Mouse (Mus musculus) embryonic fibroblast, embryonic 13.5 days (primary cell): ENCODE data around the gene Slco1a6.

Experiments
- CTCF ChIP-seq: IDR thresholded peaks from 2 replicates; pipeline ENCODE4 v1.5.1; 2011; ENCODE audit warnings: mild to moderate bottlenecking, control low read depth, low read length, moderate library complexity, borderline replicate concordance; ENCODE audit not compliant: insufficient read depth
- POLR2A ChIP-seq: IDR thresholded peaks from 2 replicates; pipeline ENCODE4 v1.6.1; 2011; ENCODE audit warnings: low read depth, mild to moderate bottlenecking, control low read depth, low read length, moderate library complexity

DNA sequence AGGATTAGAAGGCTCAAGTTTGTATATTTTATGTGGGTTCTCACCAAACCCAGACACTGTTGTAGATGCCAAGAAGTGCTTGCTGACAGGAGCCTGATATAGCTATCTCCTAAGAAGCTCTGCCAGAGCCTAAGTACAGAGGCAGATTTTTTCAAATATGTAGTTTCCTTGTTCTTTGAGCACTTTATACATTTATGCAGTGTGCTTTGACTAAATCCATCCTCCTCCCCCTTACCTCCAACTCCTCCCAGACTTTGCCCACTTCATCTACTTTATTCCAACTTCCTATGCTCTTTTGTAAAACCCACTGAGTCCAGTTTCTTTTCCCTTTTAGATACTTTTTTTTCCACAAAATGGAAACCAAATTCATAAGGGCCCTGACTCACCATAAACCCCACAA lies 11.8 kb upstream of the Slco1a6 start:
- TF ChIP-seq CTCF (no peak), POLR2A (no peak)
